Mouse (Mus musculus): ENCODE results near the gene Glyctk.

DNA sequence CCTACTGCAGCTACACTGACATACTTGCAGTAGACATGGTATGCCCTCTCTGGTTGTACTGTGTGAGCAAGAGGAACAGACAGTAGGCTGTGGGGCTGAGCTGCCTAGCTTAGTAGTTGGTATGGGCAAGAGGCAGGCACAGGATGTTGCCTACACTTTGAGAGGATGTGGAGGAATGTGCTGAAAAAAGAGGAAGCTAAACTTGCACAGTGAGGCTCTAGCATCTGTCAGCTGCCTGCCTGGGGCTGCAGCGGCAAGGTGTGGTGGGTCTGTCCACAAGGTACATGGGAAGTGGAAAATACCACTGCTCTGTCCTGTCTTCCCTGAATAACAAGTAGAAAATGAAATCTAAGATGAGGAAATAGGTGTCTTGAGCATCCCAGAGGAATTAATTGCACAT is 35.1 kb upstream of the Glyctk start:
- TF ChIP-seq CTCF (IDR thresholded peaks at IDR 0.05; ENCODE audit: control insufficient read depth, insufficient read depth, insufficient replicate concordance, low read depth, low read length) (no peak), POLR2A (IDR thresholded peaks at IDR 0.05; ENCODE audit: control insufficient read depth, low read depth, low read length) (no peak)
